Mouse (Mus musculus): Measurements from ENCODE around the gene Slc4a1ap.

DNA sequence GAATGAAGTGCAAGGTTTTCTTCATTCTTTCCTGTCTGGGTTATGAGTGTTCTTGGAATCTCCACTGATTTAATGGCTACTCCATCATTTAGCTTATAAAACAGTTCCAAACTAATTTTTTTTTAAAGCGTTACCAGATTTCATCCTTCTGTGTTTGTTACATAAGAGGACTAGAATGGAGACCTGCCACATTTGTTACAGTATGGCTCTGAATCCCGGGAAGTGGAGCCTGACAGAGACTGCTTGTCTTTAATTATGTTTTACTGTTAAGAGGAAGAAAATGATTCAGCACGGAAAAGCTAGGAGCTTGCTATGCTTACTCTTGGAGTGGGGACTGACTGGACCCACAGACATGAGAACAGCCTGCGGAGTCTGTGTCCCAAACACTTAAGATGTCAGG lies 46.3 kb upstream of the Slc4a1ap start:
- no peak for TF ChIP-seq TCF12 (IDR thresholded peaks at IDR 0.05; ENCODE audit: insufficient read depth, poor library complexity, severe bottlenecking)
- no peak for TF ChIP-seq POLR2AphosphoS2 (IDR thresholded peaks at IDR 0.05; ENCODE audit: insufficient read length, low read depth)
- no peak for TF ChIP-seq MYOG (IDR thresholded peaks at IDR 0.05; ENCODE audit: control insufficient read depth in 1 of 3, insufficient read depth in 1 of 3, insufficient read length in 2 of 3, low read depth in 2 of 3)
- no peak for TF ChIP-seq REST (IDR thresholded peaks at IDR 0.05; ENCODE audit: insufficient read depth, insufficient read length)
- TF ChIP-seq E2F4 (IDR thresholded peaks at IDR 0.05; ENCODE audit: insufficient read depth), result no peak
- TF ChIP-seq POLR2A (IDR thresholded peaks at IDR 0.05; ENCODE audit: insufficient read length, low read depth), result no peak
- no peak for TF ChIP-seq MYOD1 (IDR thresholded peaks at IDR 0.05; ENCODE audit: control insufficient read depth in 1 of 3, insufficient read length in 2 of 3, low read depth in 2 of 3)

All from myocyte (in vitro differentiated cells).